Mouse (Mus musculus) embryonic facial prominence, embryonic 13.5 days (tissue): Measurements from ENCODE around the gene Kremen2. TPM values are rescaled to one million over a fixed set of nuclear protein-coding genes. Genes with fewer than 3 reads are reported as not detected.
"Not testable (repeated sequence)": the region's sequence is repeated elsewhere in the genome, so short reads cannot be mapped to it uniquely, and the experiment has no call there.

Experiments used
- ATAC-seq: fragments of 200-750 bp; cut with Nextera tagmentation; 2 replicates; pipeline ENCODE4 v1.8.0; 2017; ENCODE audit warnings: low read depth; ENCODE audit not compliant: insufficient number of reproducible peaks, insufficient read depth, low FRiP score, low TSS enrichment
- H3K27ac ChIP-seq: fragments of 300-500 bp; sonication (generic); 2 replicates; pipeline ENCODE4 v1.5.1; 2015; ENCODE audit warnings: moderate library complexity, mild to moderate bottlenecking, inconsistent platforms
- H3K27me3 ChIP-seq: fragments of 300-500 bp; sonication (generic); 2 replicates; pipeline ENCODE4 v1.6.1; 2015; ENCODE audit warnings: mild to moderate bottlenecking, inconsistent platforms
- H3K36me3 ChIP-seq: fragments of 300-500 bp; sonication (generic); 2 replicates; pipeline ENCODE4 v1.6.1; 2015; ENCODE audit warnings: mild to moderate bottlenecking, inconsistent platforms
- H3K4me1 ChIP-seq: fragments of 300-500 bp; sonication (generic); 2 replicates; pipeline ENCODE4 v1.6.1; 2015; ENCODE audit warnings: inconsistent platforms
- H3K4me2 ChIP-seq: fragments of 300-500 bp; sonication (generic); 2 replicates; pipeline ENCODE4 v1.6.1; 2015; ENCODE audit warnings: moderate library complexity, mild to moderate bottlenecking, inconsistent platforms
- H3K4me3 ChIP-seq: fragments of 300-500 bp; sonication (generic); 2 replicates; pipeline ENCODE4 v1.5.1; 2015; ENCODE audit warnings: mild to moderate bottlenecking, inconsistent platforms
- H3K9ac ChIP-seq: fragments of 300-500 bp; sonication (generic); 2 replicates; pipeline ENCODE4 v1.6.1; 2015; ENCODE audit warnings: mild to moderate bottlenecking, inconsistent platforms
- H3K9me3 ChIP-seq: fragments of 300-500 bp; sonication (generic); 2 replicates; pipeline ENCODE4 v1.6.1; 2016; ENCODE audit warnings: inconsistent platforms
- WGBS: fragments of 180-500 bp; shearing (Covaris S2); methylation state at CpG from one replicate; pipeline ENCODE4 v1.1.7; 2015; ENCODE audit warnings: mixed read lengths; 5-methylcytosine and 5-hydroxymethylcytosine counted together
- polyA plus RNA-seq: library from polyadenylated mRNA; unstranded; fragments of >200 nt; fragmentation: Nextera tagmentation; extraction: Ambion mirVana; gene quantifications from 2 replicates; pipeline ENCODE4 v1.2.1, GENCODE M21; 2015

Gene Kremen2
- polyA plus RNA-seq, 1 experiment from 2014 or later = 42.3 TPM

DNA sequence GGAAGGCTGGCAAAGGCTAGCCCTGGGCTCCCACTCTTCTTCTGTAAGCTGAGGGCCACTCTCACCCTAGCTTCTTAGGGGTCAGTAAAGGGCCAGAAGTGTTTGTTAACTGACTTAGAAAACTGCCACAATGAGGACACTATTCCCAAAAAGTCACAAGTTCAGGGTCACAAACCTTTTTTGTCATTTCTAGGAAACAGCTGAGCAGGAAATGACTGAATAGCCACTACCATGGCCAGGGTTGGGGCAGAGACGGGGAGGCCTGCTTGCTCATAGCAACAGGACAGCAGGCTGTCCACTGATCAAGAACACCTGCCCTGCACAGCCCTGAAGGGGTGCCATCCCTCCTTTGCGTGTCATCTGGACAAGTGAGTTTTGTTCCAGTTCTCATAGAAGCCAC is 31.5 kb upstream of the Kremen2 start:
- Histone ChIP-seq H3K4me1 (no peaks in the 10 kb centered on the region), H3K36me3 (peaks cover 17% of the 10 kb centered on the region), H3K27me3 (no peaks in the 10 kb centered on the region), H3K9ac (no peak overlapping the region), H3K27ac (no peak overlapping the region), H3K9me3 (no peaks in the 10 kb centered on the region), H3K4me3 (no peak overlapping the region), H3K4me2 (no peak overlapping the region)
- no peak for ATAC-seq
- 72% methylated on average over 2 of the region's 2 CpGs for WGBS

- no peaks in the 10 kb centered on the region for H3K4me1 ChIP-seq
- H3K9ac ChIP-seq = no peak overlapping the region
- WGBS = 78% methylated on average over 10 of the region's 10 CpGs
- no peak overlapping the region for H3K27ac ChIP-seq
- no peaks in the 10 kb centered on the region for H3K27me3 ChIP-seq
- H3K4me3 ChIP-seq = no peak overlapping the region
- H3K36me3 ChIP-seq = peaks cover 17% of the 10 kb centered on the region
- ATAC-seq = no peak
- no peak overlapping the region for H3K4me2 ChIP-seq
- no peaks in the 10 kb centered on the region for H3K9me3 ChIP-seq
These were observed 30.6 kb upstream of the Kremen2 start for GRCm38 (mm10) chr17:23776216-23776615.

DNA sequence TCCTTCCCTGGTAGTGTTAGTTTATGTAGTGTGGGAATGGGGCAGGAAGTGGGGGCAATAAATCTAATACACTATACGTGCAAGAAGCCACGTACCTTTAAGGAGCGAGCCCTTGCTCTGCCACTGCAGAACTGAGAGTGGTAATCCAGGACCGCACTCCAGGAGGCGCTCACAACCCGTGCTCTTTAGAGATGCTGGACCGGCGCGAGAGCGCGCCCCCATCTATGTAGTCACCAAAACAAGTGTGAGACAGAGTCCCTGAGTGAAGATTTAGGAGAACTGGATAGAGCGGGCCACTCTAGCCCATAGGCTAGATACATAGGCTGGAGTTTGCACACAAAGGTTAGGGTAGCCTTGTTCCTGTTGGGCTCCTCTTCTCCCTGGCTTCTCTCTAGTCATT is 28.5 kb upstream of the Kremen2 start:
- Histone ChIP-seq H3K27me3 (no peaks in the 10 kb centered on the region), H3K4me3 (no peak overlapping the region)
- 0 out of 2 replicates have a peak, but pooled peaks have one; percentile 17 for ATAC-seq

DNA sequence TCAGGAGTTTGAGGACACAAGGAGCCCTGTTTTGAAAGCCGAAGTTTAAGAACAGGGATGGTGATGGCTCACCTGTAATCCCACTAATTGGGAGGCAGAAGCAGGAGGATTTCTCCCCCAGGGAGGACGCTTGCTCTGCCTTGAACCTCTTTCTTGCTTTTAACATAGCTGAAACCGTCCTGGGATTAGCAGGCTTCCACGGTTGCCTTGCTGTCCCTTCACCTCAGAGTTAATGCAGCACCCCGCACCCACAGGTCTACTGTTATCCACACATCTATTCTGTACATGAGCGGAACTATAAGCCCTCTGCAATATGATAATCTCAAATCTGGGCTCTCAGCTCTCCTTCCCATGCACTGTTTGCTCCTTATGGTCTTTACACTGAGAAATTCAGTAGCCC is 28.0 kb upstream of the Kremen2 start:
- Histone ChIP-seq H3K4me1 (peaks cover 8% of the 10 kb centered on the region), H3K36me3 (peaks cover 13% of the 10 kb centered on the region), H3K9me3 (no peaks in the 10 kb centered on the region), H3K27me3 (no peaks in the 10 kb centered on the region), H3K9ac (no peak overlapping the region), H3K27ac (no peak overlapping the region), H3K4me3 (no peak overlapping the region), H3K4me2 (no peak overlapping the region)
- WGBS = 67% methylated on average over 6 of the region's 6 CpGs
- no peak for ATAC-seq

More for the DNA sequence above, 28.5 kb upstream of the Kremen2 start:
- 6% methylated on average over 12 of the region's 12 CpGs for WGBS
- peaks cover 11% of the 10 kb centered on the region for H3K36me3 ChIP-seq
- 0 out of 2 replicates have a peak overlapping the region, but pooled peaks have one; percentile 21 for H3K9ac ChIP-seq
- H3K9me3 ChIP-seq = no peaks in the 10 kb centered on the region
- no peak overlapping the region for H3K27ac ChIP-seq
- H3K4me2 ChIP-seq = no peak overlapping the region; the same call in 1 of the 2 replicates
- peaks cover 8% of the 10 kb centered on the region for H3K4me1 ChIP-seq

DNA sequence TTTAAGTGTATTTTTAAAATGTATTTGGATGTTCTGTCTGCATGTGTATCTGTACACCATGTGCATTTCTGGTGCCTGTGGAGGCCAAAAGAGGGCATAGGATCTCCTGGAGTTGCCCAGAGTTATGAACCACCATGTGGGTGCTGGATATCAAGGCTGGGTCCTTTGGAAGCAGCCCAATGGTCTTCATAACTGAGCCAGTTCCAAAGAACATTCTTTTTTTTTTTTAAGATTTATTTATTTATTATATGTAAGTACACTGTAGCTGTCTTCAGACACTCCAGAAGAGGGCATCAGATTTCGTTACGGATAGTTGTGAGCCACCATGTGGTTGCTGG is 26.6 kb upstream of the Kremen2 start:
- H3K4me1 ChIP-seq, H3K27me3 ChIP-seq, H3K9ac ChIP-seq, H3K27ac ChIP-seq, ATAC-seq, H3K9me3 ChIP-seq, H3K4me3 ChIP-seq: not testable (repeated sequence)
- H3K4me2 ChIP-seq = peak overlapping the region; percentile 80; the same call in 1 of the 2 replicates
- 74% methylated on average over 2 of the region's 2 CpGs for WGBS
- H3K36me3 ChIP-seq = peaks cover 21% of the 10 kb centered on the region

GRCm38 (mm10) chr17:23771284-23772218 is 25.9 kb upstream of the Kremen2 start, which contains the start of gene Flywch1:
Flywch1 (minus strand) TSS chr17:23771602.
- Histone ChIP-seq H3K27ac (peak within 1 kb of the TSS; percentile 83), H3K36me3 (peaks cover 21% of the 10 kb centered on the region), H3K9me3 (no peaks in the 10 kb centered on the region), H3K9ac (peak within 1 kb of the TSS; percentile 94), H3K27me3 (no peaks in the 10 kb centered on the region), H3K4me3 (peak within 1 kb of the TSS; percentile 90), H3K4me1 (peaks cover 8% of the 10 kb centered on the region), H3K4me2 (peak within 1 kb of the TSS; percentile 80)
- ATAC-seq = peak; percentile 96
- 3% methylated on average over 57 of the region's 58 CpGs for WGBS

GRCm38 (mm10) chr17:23770896-23771283 is 25.3 kb upstream of the Kremen2 start:
- H3K27me3 ChIP-seq = no peaks in the 10 kb centered on the region
- peak overlapping the region; percentile 94 for H3K9ac ChIP-seq
- no peak for ATAC-seq
- peaks cover 8% of the 10 kb centered on the region for H3K4me1 ChIP-seq
- peak overlapping the region; percentile 80 for H3K4me2 ChIP-seq
- H3K9me3 ChIP-seq = no peaks in the 10 kb centered on the region
- peak overlapping the region; percentile 83 for H3K27ac ChIP-seq
- H3K36me3 ChIP-seq = peaks cover 15% of the 10 kb centered on the region
- 1% methylated on average over 19 of the region's 19 CpGs for WGBS
- H3K4me3 ChIP-seq = peak overlapping the region; percentile 90

DNA sequence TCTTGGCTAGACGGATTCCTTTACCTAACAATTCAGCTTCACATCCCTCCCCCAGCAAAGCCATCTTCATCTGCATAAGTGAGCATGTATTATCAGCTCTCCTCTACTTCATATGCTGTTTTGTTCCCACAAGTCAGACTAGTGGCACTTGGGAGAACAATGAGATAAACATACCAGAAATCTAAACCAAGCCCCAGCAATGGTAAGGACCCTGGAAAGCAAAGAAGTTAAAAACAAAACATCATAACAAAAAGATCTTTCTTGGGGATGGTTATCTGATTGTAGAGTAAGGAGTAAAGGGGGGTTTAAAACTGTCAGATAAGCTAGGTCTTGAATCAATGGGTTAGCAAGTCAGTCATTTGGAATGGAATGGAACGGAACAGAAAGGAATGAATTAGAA is 24.9 kb upstream of the Kremen2 start:
- peaks cover 8% of the 10 kb centered on the region for H3K4me1 ChIP-seq
- H3K9ac ChIP-seq = peak overlapping the region; percentile 94
- no peaks in the 10 kb centered on the region for H3K9me3 ChIP-seq
- H3K27ac ChIP-seq = no peak overlapping the region
- H3K4me3 ChIP-seq = peak overlapping the region; percentile 90
- no peaks in the 10 kb centered on the region for H3K27me3 ChIP-seq
- ATAC-seq = no peak
- H3K36me3 ChIP-seq = peaks cover 15% of the 10 kb centered on the region
- peak overlapping the region; percentile 80 for H3K4me2 ChIP-seq
- WGBS = 16% methylated on average over 2 of the region's 2 CpGs

- H3K36me3 ChIP-seq = peaks cover 65% of the 10 kb centered on the region
- H3K4me3 ChIP-seq = no peak overlapping the region
- no peaks in the 10 kb centered on the region for H3K4me1 ChIP-seq
- H3K9ac ChIP-seq = no peak overlapping the region
- 89% methylated on average over 11 of the region's 11 CpGs for WGBS
- no peaks in the 10 kb centered on the region for H3K9me3 ChIP-seq
- H3K27ac ChIP-seq = no peak overlapping the region
- no peak overlapping the region for H3K4me2 ChIP-seq
- no peak for ATAC-seq
- no peaks in the 10 kb centered on the region for H3K27me3 ChIP-seq
These were observed 17.3 kb upstream of the Kremen2 start for GRCm38 (mm10) chr17:23762976-23763375.

DNA sequence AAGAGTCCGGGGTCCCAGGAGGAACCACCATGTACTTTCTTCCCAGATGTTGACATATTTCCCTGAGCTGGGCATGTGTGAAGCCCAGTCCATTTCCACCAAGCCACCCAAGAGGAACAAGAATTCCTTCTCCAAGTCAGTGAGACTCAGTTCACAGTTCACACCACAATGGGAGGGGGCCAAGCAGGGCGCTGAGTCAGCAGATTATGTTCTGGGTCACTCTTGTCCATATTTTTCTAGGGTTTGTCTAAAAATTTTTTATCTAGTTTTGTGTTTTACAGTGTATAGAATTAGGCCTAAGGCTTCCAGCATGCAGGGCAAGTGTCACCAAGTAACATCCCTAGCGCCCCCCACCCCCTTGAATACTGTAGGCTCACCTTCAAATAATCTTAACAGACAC is 15.5 kb upstream of the Kremen2 start:
- H3K27ac ChIP-seq = no peak overlapping the region
- WGBS = 96% methylated on average over 3 of the region's 3 CpGs
- ATAC-seq = no peak
- H3K4me2 ChIP-seq = no peak overlapping the region
- no peaks in the 10 kb centered on the region for H3K4me1 ChIP-seq
- H3K9me3 ChIP-seq = no peaks in the 10 kb centered on the region
- H3K9ac ChIP-seq = no peak overlapping the region
- H3K4me3 ChIP-seq = no peak overlapping the region
- H3K27me3 ChIP-seq = no peaks in the 10 kb centered on the region
- H3K36me3 ChIP-seq = peaks cover 80% of the 10 kb centered on the region

DNA sequence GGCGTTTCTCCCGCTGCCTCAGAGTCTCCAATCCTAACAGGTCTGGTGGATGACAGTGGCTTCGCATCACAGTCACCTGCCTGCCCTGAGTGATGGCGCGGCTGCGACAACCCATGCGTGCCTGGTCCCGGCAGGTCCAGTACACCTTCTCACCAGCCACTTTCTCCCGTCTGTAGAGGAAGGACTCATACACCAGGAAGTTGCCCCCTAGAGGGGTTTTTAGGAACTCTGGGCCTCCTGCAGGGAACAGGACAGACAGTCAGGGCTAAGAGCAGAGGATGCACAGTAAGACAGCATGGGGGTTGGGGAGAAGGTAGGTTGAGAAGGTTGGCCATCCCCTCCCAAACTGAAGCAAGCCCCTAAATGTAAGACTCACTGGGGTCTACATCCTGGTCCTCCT is 14.6 kb upstream of the Kremen2 start:
- H3K36me3 ChIP-seq = peaks cover 89% of the 10 kb centered on the region
- no peak overlapping the region for H3K9ac ChIP-seq
- no peak overlapping the region for H3K4me3 ChIP-seq
- no peaks in the 10 kb centered on the region for H3K9me3 ChIP-seq
- ATAC-seq = no peak
- no peak overlapping the region for H3K27ac ChIP-seq
- H3K27me3 ChIP-seq = no peaks in the 10 kb centered on the region
- H3K4me2 ChIP-seq = no peak overlapping the region
- H3K4me1 ChIP-seq = no peaks in the 10 kb centered on the region
- WGBS = 91% methylated on average over 9 of the region's 9 CpGs

GRCm38 (mm10) chr17:23758801-23759200 is 13.2 kb upstream of the Kremen2 start:
- Histone ChIP-seq H3K9ac (no peak overlapping the region), H3K4me2 (no peak overlapping the region), H3K9me3 (no peaks in the 10 kb centered on the region), H3K4me3 (no peak overlapping the region), H3K27me3 (no peaks in the 10 kb centered on the region), H3K27ac (no peak overlapping the region), H3K36me3 (peaks cover 95% of the 10 kb centered on the region), H3K4me1 (no peaks in the 10 kb centered on the region)
- no peak for ATAC-seq
- 88% methylated on average over 8 of the region's 8 CpGs for WGBS
